Mouse (Mus musculus): ENCODE data around the gene Timm22. TPM values are rescaled to one million over a fixed set of nuclear protein-coding genes. Genes with fewer than 3 reads are reported as not detected.

Gene Timm22
- polyA plus RNA-seq, 1 experiment from 2014 or later = 130 TPM

DNA sequence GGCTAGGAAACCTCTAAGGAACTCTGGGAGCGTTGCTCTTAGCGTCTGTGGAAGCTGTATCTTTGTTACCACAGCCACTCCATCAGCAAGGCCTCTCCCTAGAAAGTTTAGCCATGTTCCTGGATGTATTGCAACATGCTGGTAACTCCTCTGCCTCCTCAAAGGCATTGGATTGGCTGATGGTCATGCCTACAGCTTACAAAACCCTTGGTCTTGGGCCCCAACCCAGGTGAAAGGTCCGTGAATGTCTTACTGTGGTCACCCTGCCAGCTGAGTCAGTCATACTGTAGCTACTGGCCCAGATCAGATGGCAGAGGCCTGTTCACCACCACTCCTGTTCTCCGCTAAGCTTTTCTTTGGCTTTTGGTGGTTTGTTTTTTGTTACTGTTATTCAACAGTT, 8.2 kb downstream of the Timm22 start:
- no peak overlapping the region for H3K27ac ChIP-seq
- no peak overlapping the region for H3K4me2 ChIP-seq
- no peak for ATAC-seq (ENCODE audit: insufficient number of reproducible peaks, insufficient read depth, low FRiP score, low TSS enrichment, low read depth)
- H3K4me3 ChIP-seq = no peak overlapping the region
- WGBS = 94% methylated on average over 4 of the region's 4 CpGs
- no peaks in the 10 kb centered on the region for H3K9me3 ChIP-seq
- H3K27me3 ChIP-seq = no peaks in the 10 kb centered on the region
- H3K36me3 ChIP-seq = peaks cover 90% of the 10 kb centered on the region
- no peaks in the 10 kb centered on the region for H3K4me1 ChIP-seq
- no peak overlapping the region for H3K9ac ChIP-seq

DNA sequence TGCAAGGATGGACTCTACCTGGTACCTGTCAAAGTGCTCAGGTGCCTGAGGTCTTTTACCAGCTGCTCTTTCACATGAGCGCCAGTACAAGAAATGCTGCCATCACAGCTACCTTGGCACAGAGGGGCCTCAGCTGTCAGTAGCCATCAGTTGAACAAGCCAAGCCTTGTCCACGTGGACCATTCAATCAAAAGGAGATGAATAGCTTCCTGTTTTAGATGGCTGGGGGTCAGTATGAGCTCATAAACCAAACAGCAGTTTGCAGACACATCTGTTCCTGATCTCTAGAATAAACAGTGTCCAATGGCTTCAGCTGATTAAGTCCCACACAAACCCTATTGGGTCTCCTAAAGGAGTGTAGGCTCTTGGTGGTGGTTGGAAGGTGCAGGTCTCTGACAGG, 9.2 kb downstream of the Timm22 start:
- H3K36me3 ChIP-seq = peaks cover 93% of the 10 kb centered on the region
- H3K4me3 ChIP-seq = no peak overlapping the region
- WGBS = 30% methylated on average over 2 of the region's 2 CpGs
- H3K27ac ChIP-seq = no peak overlapping the region
- H3K4me1 ChIP-seq = no peaks in the 10 kb centered on the region
- no peaks in the 10 kb centered on the region for H3K9me3 ChIP-seq
- H3K27me3 ChIP-seq = no peaks in the 10 kb centered on the region
- no peak overlapping the region for H3K4me2 ChIP-seq
- no peak for ATAC-seq (ENCODE audit: insufficient number of reproducible peaks, insufficient read depth, low FRiP score, low TSS enrichment, low read depth)
- no peak overlapping the region for H3K9ac ChIP-seq

DNA sequence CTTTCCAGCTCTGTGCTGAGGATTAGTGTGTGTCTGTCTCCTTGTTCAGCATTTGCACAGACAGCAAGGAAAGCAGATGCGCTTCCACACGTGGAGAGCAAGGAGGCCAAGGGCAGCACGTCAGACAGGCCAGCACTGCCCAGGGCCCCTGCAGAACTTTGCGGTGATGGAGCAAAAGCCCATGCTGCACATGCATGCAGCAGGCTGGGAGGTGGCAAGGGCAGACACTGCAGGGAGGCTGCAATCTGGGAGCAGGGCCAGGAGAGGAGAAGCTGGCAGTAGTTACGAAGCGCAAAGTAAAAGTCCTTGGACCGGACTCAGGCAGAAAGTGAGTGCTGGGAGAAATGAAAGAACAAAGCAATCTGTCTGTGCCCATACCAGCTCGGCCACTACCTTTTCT, 11.7 kb downstream of the Timm22 start:
- H3K27me3 ChIP-seq = no peaks in the 10 kb centered on the region
- no peak overlapping the region for H3K4me2 ChIP-seq
- H3K9ac ChIP-seq = no peak overlapping the region
- no peak overlapping the region for H3K27ac ChIP-seq
- H3K9me3 ChIP-seq = no peaks in the 10 kb centered on the region
- 80% methylated on average over 8 of the region's 8 CpGs for WGBS
- H3K36me3 ChIP-seq = peaks cover 92% of the 10 kb centered on the region
- no peak overlapping the region for H3K4me3 ChIP-seq
- H3K4me1 ChIP-seq = no peaks in the 10 kb centered on the region
- no peak for ATAC-seq (ENCODE audit: insufficient number of reproducible peaks, insufficient read depth, low FRiP score, low TSS enrichment, low read depth)

DNA sequence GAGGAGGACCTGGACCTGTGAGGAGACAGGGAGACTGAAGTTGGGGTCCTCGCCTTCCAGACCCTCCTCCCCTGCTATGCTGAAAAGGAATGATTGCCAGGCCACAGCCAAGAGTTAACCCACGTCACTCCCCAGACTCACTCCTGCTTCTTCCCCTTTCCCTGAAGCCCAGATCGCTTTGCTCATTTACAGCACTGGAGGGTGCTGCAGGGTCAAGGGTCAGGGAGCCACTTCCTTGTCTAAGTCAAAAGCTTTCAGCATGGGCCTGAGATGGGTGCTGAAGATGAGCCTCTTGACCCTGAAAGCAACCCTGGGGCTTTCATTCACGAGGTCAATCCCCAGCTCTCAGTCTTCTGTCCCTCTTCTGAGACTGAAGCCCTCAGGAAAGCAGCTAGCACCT, 12.4 kb downstream of the Timm22 start:
- Histone ChIP-seq H3K4me3 (no peak overlapping the region), H3K4me2 (no peak overlapping the region), H3K9ac (no peak overlapping the region), H3K9me3 (no peaks in the 10 kb centered on the region), H3K36me3 (peaks cover 92% of the 10 kb centered on the region), H3K27me3 (no peaks in the 10 kb centered on the region), H3K4me1 (no peaks in the 10 kb centered on the region), H3K27ac (no peak overlapping the region)
- 61% methylated on average over 4 of the region's 4 CpGs for WGBS
- ATAC-seq (ENCODE audit: insufficient number of reproducible peaks, insufficient read depth, low FRiP score, low TSS enrichment, low read depth) = no peak

DNA sequence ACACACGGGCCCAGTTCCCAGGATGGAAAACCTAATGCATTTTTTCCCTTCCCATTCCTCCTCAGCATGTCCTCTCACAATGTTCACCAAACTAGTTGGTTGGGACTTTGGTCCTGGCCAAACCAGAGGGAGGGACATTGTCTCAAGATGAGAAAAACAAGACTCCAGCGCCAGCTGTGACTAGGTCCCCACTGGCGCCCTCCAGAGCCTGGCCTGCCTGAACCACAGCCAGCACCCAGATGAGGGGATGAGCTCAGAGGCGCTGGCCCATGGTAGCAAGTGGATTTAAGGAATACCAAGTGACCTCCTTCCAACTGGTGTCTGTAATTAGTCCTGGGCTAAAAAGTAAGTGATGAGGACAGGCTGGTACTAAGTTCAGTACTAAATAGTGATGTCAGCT, 14.1 kb downstream of the Timm22 start:
- no peak for ATAC-seq (ENCODE audit: insufficient number of reproducible peaks, insufficient read depth, low FRiP score, low TSS enrichment, low read depth)
- WGBS = 63% methylated on average over 4 of the region's 4 CpGs

DNA sequence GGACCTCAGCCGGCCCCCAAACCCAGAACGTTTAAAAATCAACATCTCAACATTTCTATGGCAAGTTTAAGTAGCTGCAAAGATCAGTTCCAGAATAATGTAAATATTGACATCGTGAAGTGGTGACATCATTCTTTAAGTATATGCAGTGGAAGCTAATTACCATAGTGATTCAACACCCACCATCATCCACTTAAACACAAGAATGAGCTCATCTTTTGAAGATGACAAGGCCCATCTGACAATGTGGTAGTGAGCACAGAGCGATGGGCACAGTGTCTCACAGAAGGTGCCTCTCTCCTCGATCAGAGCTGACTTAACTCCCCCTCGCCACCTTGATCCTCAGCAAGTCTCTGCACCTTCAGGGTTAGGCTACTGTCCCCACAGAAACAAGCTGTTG, 19.0 kb downstream of the Timm22 start:
- Histone ChIP-seq H3K4me2 (no peak overlapping the region), H3K9ac (no peak overlapping the region; the same call in 1 of the 2 replicates), H3K4me1 (peaks cover 34% of the 10 kb centered on the region), H3K27me3 (no peaks in the 10 kb centered on the region), H3K36me3 (peaks cover 50% of the 10 kb centered on the region), H3K9me3 (no peaks in the 10 kb centered on the region), H3K27ac (no peak overlapping the region), H3K4me3 (no peak overlapping the region)
- ATAC-seq (ENCODE audit: insufficient number of reproducible peaks, insufficient read depth, low FRiP score, low TSS enrichment, low read depth) = no peak
- whole genome bisulfite sequencing = 85% methylated on average over 6 of the region's 6 CpGs

More for the DNA sequence above, 14.1 kb downstream of the Timm22 start:
- no peaks in the 10 kb centered on the region for H3K27me3 ChIP-seq
- no peak overlapping the region for H3K4me3 ChIP-seq
- H3K36me3 ChIP-seq = peaks cover 91% of the 10 kb centered on the region
- no peak overlapping the region for H3K27ac ChIP-seq
- no peaks in the 10 kb centered on the region for H3K9me3 ChIP-seq
- no peaks in the 10 kb centered on the region for H3K4me1 ChIP-seq
- no peak overlapping the region for H3K4me2 ChIP-seq
- no peak overlapping the region for H3K9ac ChIP-seq

DNA sequence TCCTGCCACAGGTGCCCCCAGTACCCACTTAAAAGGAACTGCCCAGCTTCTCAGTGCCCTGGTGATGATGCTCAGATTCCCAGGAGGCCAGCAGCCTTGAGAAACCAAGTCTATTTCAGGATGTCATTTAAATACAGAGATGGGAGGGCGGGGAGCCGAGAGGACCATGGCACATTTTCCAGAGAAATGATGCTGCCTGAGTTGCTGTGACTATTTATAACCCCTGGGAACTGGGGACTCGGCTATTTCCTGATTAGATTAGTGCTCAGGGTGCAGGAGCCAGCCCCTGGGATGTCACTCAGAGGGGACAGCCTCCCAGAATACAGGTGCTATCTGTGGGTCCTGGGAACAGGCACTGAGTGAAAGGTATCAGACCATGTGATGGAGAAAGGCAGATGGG, 21.0 kb downstream of the Timm22 start:
- no peak overlapping the region for H3K4me2 ChIP-seq
- peaks cover 43% of the 10 kb centered on the region for H3K36me3 ChIP-seq
- no peak overlapping the region for H3K4me3 ChIP-seq
- H3K27ac ChIP-seq = no peak overlapping the region
- no peaks in the 10 kb centered on the region for H3K27me3 ChIP-seq
- H3K9me3 ChIP-seq = no peaks in the 10 kb centered on the region
- no peak for ATAC-seq (ENCODE audit: insufficient number of reproducible peaks, insufficient read depth, low FRiP score, low TSS enrichment, low read depth)
- H3K9ac ChIP-seq = no peak overlapping the region; the same call in 1 of the 2 replicates
- WGBS = 59% methylated on average over 3 of the region's 3 CpGs
- H3K4me1 ChIP-seq = peaks cover 51% of the 10 kb centered on the region

DNA sequence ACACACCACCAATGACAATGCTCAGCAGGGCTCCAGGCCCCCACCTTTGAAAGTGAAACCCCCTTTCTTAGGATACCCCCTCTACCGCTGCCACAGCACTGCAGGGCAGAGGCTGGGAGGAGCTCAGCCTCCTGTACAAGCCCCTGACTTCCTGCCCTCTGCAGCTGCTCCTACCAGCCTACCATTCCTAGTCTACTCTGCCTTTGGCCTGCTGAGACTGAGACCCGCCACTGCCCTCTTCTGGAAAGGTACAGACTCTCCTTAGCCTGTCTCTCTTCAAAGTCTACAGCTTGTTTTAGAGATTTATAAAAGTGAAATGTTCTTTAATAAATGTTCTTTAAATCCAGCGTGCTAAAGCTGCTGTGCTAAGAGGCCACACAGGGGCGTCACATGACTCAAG, 22.3 kb downstream of the Timm22 start:
- no peaks in the 10 kb centered on the region for H3K27me3 ChIP-seq
- ATAC-seq (ENCODE audit: insufficient number of reproducible peaks, insufficient read depth, low FRiP score, low TSS enrichment, low read depth) = no peak
- H3K4me1 ChIP-seq = peaks cover 57% of the 10 kb centered on the region
- H3K36me3 ChIP-seq = peaks cover 38% of the 10 kb centered on the region
- H3K27ac ChIP-seq = peak overlapping the region; percentile 95
- no peak overlapping the region for H3K4me3 ChIP-seq
- WGBS = 50% methylated on average over 4 of the region's 4 CpGs
- no peaks in the 10 kb centered on the region for H3K9me3 ChIP-seq
- H3K4me2 ChIP-seq = no peak overlapping the region
- H3K9ac ChIP-seq = peak overlapping the region; percentile 57; the same call in 1 of the 2 replicates

DNA sequence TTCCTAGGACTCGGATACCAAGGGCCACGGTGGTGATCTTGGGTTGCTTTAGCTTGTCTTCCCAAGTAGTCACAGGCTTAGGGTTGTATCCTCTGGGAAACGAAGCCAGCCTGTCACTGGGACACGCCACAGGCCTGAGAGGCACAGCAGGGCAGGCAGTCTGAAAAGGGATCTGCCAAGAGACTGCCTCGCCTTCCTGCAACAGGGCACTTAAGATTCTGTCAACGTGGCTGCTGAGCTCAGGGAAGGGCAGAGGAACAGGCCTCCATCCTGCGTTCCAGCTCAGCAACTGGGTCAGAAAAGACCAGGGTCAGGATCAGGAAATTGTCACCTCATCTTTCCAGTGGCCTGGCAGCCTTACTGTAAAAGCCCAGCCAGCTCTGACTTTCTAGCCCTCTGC, 22.8 kb downstream of the Timm22 start:
- Histone ChIP-seq H3K27me3 (no peaks in the 10 kb centered on the region), H3K4me3 (no peak overlapping the region), H3K9ac (peak overlapping the region; percentile 57), H3K9me3 (no peaks in the 10 kb centered on the region), H3K4me2 (peak overlapping the region; percentile 17; the same call in 1 of the 2 replicates), H3K27ac (peak overlapping the region; percentile 95), H3K4me1 (peaks cover 62% of the 10 kb centered on the region), H3K36me3 (peaks cover 33% of the 10 kb centered on the region)
- ATAC-seq (ENCODE audit: insufficient number of reproducible peaks, insufficient read depth, low FRiP score, low TSS enrichment, low read depth) = no peak
- 36% methylated on average over 7 of the region's 7 CpGs for WGBS

DNA sequence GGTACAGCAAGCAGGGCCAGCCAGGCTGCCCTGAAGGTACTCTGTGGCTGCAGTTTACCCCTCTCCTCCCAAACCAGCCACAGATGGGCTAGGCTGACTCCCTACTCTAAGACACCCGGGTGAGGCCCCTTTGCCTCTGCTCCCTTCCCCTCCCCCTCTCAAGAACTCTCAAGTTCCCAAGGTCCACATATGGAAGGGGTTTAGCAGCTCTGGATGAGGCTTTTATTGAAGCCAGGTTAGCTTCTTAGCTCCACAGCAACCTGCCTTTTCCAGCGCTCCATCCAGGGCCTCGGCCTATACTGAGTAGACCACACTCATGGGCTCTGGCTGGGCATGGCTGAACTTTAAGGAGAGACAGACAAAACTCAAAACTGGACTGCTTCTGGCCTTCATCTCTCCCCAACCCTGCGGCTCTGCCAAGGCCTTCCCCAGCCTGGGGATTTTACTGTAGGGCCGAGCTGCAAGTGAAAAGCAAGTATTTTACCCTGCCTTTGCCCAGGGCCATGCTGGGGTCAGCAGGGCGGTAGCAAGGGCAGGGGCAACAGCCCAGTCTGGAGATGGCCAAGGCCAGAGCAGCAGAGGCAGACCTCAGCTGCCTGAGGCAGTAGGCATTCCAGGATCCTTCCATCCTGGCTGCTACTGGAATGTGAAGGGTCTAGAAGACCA, 23.3 kb downstream of the Timm22 start:
- peak overlapping the region; percentile 17; the same call in 1 of the 2 replicates for H3K4me2 ChIP-seq
- ATAC-seq (ENCODE audit: insufficient number of reproducible peaks, insufficient read depth, low FRiP score, low TSS enrichment, low read depth) = peak; percentile 78
- peak overlapping the region; percentile 95 for H3K27ac ChIP-seq
- H3K9ac ChIP-seq = peak overlapping the region; percentile 57
- no peak overlapping the region for H3K4me3 ChIP-seq
- no peaks in the 10 kb centered on the region for H3K27me3 ChIP-seq
- H3K9me3 ChIP-seq = no peaks in the 10 kb centered on the region
- WGBS = 22% methylated on average over 6 of the region's 6 CpGs
- peaks cover 27% of the 10 kb centered on the region; the same call in 1 of the 2 replicates for H3K36me3 ChIP-seq
- peaks cover 68% of the 10 kb centered on the region for H3K4me1 ChIP-seq

DNA sequence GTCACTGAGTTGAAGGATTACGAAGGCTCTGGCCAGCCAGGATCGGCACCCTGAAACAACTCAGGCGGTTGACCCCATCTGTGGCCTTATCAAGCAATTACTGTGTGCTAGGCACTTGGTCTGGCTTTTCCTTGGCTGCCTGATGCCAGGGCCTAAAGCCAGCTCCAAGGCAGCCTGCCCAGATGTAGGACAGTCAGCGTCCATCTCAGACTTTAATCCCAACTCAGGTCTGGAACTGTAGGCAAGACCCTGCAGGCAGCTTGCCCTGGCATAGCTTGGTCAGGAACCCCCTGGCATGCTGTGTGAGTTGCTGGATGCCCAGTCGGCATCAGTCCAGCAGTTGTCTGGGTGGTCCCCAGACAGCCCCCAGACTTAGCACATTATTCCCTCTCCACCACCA, 29.3 kb downstream of the Timm22 start:
- H3K4me1 ChIP-seq = peaks cover 83% of the 10 kb centered on the region
- 74% methylated on average over 5 of the region's 5 CpGs for WGBS

DNA sequence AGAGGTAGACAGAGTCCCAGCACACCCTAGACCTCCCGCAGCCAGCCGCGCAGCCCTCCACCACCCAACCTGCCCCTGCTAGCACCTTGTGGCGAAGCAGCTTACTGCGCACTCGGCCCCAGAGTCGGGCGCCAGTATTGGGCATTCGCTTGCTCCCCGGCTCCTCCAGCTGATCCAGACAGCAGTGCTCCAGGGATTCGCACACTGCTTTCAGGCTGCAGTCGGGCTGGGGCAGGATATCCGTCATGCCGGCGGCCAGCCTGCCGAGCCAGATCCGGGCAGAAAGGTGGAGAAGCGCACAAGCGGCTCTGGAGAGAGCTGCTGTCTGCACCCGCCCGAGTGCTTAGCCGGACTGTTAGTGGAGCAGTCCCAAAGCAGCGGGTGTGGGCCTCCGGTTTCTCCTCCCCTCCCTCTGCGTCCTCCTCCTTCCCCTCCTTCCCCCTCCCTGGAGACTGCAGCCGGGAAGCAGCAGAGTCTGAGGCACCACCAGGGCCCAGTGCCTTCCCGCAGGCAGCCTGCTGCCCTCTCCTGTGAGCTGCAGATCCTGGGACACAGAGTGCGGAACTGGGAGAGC, 30.2 kb downstream of the Timm22 start:
- Histone ChIP-seq H3K9ac (peak overlapping the region; percentile 76), H3K4me2 (peak overlapping the region; percentile 85), H3K4me3 (peak overlapping the region; percentile 52), H3K27ac (peak overlapping the region; percentile 91), H3K9me3 (no peaks in the 10 kb centered on the region), H3K4me1 (peaks cover 83% of the 10 kb centered on the region), H3K27me3 (no peaks in the 10 kb centered on the region), H3K36me3 (peaks cover 19% of the 10 kb centered on the region)
- ATAC-seq (ENCODE audit: insufficient number of reproducible peaks, insufficient read depth, low FRiP score, low TSS enrichment, low read depth) = peak; percentile 72; the same call in 1 of the 2 replicates
- 6% methylated on average over 28 of the region's 28 CpGs for WGBS

More for the DNA sequence above, 29.3 kb downstream of the Timm22 start:
- Histone ChIP-seq H3K27me3 (no peaks in the 10 kb centered on the region), H3K9me3 (no peaks in the 10 kb centered on the region), H3K4me2 (peak overlapping the region; percentile 85), H3K4me3 (peak overlapping the region; percentile 52), H3K9ac (peak overlapping the region; percentile 76), H3K27ac (no peak overlapping the region), H3K36me3 (peaks cover 21% of the 10 kb centered on the region)
- ATAC-seq (ENCODE audit: insufficient number of reproducible peaks, insufficient read depth, low FRiP score, low TSS enrichment, low read depth) = no peak
